Mouse (Mus musculus): ENCODE results near the gene Sct. TPM values are rescaled to one million over a fixed set of nuclear protein-coding genes. Genes with fewer than 3 reads are reported as not detected.

Gene Sct
- total and polyA plus RNA-seq, 3 experiments = 0.49 TPM; not detected in 2

DNA sequence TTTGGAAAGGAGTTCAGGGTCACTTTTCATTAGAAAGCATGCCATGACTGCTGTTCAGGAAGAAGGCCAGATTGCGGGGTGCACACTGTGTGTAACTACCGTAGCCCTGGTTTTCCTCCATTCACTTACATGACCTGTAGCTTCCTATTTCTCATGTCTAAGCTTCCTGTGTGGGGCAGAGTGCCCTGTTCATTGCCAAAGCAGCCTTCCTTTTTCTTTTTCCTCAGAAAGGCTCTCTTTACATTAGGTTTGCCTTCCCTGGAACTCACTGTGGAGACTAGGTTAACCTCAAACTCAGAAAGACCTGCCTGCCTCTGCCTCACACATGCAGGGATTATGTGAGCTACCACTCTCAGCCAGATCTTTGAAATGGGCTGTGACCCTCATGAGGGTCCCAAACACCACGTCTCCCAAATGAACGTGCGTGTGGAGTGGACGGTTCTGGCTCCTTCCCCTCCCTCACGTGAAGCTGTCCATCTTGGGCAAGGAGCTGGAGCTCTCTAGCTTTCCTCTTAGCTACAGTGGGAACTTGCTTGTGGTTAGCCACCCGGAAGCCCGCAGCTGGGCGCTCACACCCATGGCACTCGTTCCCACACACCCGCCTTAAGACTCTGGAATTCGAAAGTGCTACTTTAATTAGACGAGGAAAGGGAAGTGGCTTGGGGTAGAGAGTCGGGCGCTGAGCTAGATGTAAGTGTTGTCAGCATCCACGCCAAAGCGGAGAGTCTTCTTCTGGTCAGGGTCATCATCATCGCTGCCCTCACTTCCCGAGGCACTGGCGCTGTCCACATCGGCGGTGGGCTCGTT lies 10.3 kb downstream of the Sct start:
- Histone ChIP-seq H3K36me3 (replicated peaks in 1 of 2; ENCODE audit: control insufficient read depth in 1 of 2, insufficient read depth in 1 of 2, low read length in 1 of 2) (peaks cover 10 to 40% of the 10 kb centered on the region in 2 experiments), H3K27ac (ENCODE audit: insufficient read depth, low read depth) (no peak overlapping the region), H3K9me3 (replicated peaks; ENCODE audit: low read length) (no peaks in the 10 kb centered on the region), H3K4me3 (replicated peaks in 1 of 3; ENCODE audit: low read depth in 2 of 3, low read length in 2 of 3, poor library complexity in 1 of 3) (no peak overlapping the region), H3K27me3 (replicated peaks) (no peaks in the 10 kb centered on the region), H3K4me1 (ENCODE audit: control insufficient read depth in 1 of 2, insufficient read depth in 2 of 2) (peaks cover 14 to 27% of the 10 kb centered on the region in 2 experiments), H3K4me2 (ENCODE audit: insufficient read depth, low read depth, poor library complexity, severe bottlenecking) (no peak overlapping the region), H3K9ac (ENCODE audit: insufficient read depth, low read depth) (no peak overlapping the region), H3K79me2 (replicated peaks; ENCODE audit: control insufficient read depth, extremely low read depth, insufficient read depth, poor library complexity, severe bottlenecking) (no peaks in the 10 kb centered on the region)
- no peak for DNase-seq (ENCODE audit: extremely low read depth)
- dilution Hi-C loops (cut with MboI; ENCODE audit: extremely low pct_ligation_motif_present, extremely low pct_unique_long_range_greater_than_20kb, low sequenced_read_pairs) (no loop called here), in situ Hi-C loops (cut with MboI; ENCODE audit: low pct_ligation_motif_present, low pct_unique_long_range_greater_than_20kb, low sequenced_read_pairs) (loop anchor here (10.0 kb wide), 1 partner anchor 96 kb away; no protein-coding TSS in a partner anchor)
- no peak for TF ChIP-seq JUND (conservative IDR thresholded peaks at IDR 0.05; ENCODE audit: low read depth, low read length)
- TF ChIP-seq ZC3H11A (IDR thresholded peaks at IDR 0.05; ENCODE audit: low read depth, low read length) = no peak
- TF ChIP-seq CHD2 (IDR thresholded peaks at IDR 0.05; ENCODE audit: low read length) = no peak
- TF ChIP-seq SMC3 (IDR thresholded peaks at IDR 0.05; ENCODE audit: low read depth, low read length) = no peak
- no peak for TF ChIP-seq RAD21 (IDR thresholded peaks at IDR 0.05; ENCODE audit: low read depth, low read length)
- no peak for TF ChIP-seq RCOR1 (conservative IDR thresholded peaks at IDR 0.05; ENCODE audit: low read depth, low read length)

DNA sequence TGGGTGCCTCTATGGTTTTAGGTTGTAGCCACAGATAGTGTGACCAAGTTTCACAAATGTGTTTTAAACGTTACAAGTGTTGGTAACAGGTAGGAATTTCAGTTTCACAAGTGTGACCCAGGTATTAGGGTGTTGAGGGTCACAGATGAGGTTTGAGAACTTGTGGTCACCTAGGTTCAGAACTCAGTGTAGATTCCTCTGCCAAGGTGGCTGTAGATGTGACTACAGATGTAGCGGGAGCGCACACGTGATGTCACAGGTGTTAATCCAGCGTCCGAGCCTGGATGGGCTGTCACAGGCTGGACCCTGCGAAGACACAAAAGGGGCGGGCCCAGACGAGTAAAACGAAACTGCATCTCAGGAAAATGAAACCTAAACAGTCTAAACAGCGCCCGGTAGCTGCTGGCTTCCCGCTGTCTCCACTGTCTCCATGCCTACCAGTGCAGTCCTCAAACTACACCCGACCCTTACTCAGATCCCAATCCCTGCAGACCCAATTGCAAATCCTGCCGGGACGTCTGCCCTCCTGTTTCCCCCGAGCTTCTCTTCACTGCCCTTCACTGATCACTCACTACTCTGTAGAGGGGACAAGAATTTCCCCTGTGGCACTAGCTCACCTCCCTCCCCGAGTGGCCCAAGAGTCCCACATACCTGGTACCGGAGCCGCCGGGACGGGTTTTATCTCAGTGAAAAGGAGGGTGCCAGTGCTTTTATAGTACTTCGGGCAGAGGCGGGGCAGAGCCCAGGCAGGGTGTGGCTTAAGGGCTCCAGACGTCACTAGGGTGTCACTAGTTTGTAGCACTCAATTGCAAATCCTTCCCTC lies 13.0 kb downstream of the Sct start, which contains the start of gene Irf7:
Gene Irf7 (minus strand): TSS at position 743 of the 823 bp plus-strand sequence.
- Histone ChIP-seq H3K79me2 (replicated peaks; ENCODE audit: control insufficient read depth, extremely low read depth, insufficient read depth, poor library complexity, severe bottlenecking) (no peaks in the 10 kb centered on the region), H3K27ac (ENCODE audit: insufficient read depth, low read depth) (peak within 1 kb of the TSS; percentile 80), H3K9me3 (replicated peaks; ENCODE audit: low read length) (no peaks in the 10 kb centered on the region), H3K27me3 (replicated peaks) (no peaks in the 10 kb centered on the region), H3K36me3 (replicated peaks in 1 of 2; ENCODE audit: control insufficient read depth in 1 of 2, insufficient read depth in 1 of 2, low read length in 1 of 2) (peaks cover 36 to 50% of the 10 kb centered on the region in 2 experiments), H3K9ac (ENCODE audit: insufficient read depth, low read depth) (peak within 1 kb of the TSS; percentile 87), H3K4me2 (ENCODE audit: insufficient read depth, low read depth, poor library complexity, severe bottlenecking) (peak within 1 kb of the TSS; percentile 58), H3K4me1 (ENCODE audit: control insufficient read depth in 1 of 2, insufficient read depth in 2 of 2) (peaks cover 14 to 27% of the 10 kb centered on the region in 2 experiments), H3K4me3 (replicated peaks in 1 of 3; ENCODE audit: low read depth in 2 of 3, low read length in 2 of 3, poor library complexity in 1 of 3) (peak within 1 kb of the TSS; percentile 63 to 83 (median 68))
- peak; percentile 79 for DNase-seq (ENCODE audit: extremely low read depth)
- dilution Hi-C loops (cut with MboI; ENCODE audit: extremely low pct_ligation_motif_present, extremely low pct_unique_long_range_greater_than_20kb, low sequenced_read_pairs) (no loop called here), in situ Hi-C loops (cut with MboI; ENCODE audit: low pct_ligation_motif_present, low pct_unique_long_range_greater_than_20kb, low sequenced_read_pairs) (loop anchor here (10.0 kb wide), 1 partner anchor 99 kb away; no protein-coding TSS in a partner anchor)
- TF ChIP-seq ZKSCAN1 (IDR thresholded peaks at IDR 0.05; ENCODE audit: borderline replicate concordance, low read depth, low read length) = no peak
- TF ChIP-seq POLR2A (IDR thresholded peaks at IDR 0.05; ENCODE audit: low read depth, low read length) = peak; percentile 77
- TF ChIP-seq GABPA (IDR thresholded peaks at IDR 0.05; ENCODE audit: insufficient replicate concordance, low read depth, low read length) = no peak
- TF ChIP-seq MEF2A (IDR thresholded peaks at IDR 0.05; ENCODE audit: borderline replicate concordance, low read depth, low read length) = peak; percentile 29; the same call in 1 of the 2 replicates
- TF ChIP-seq IRF4 (IDR thresholded peaks at IDR 0.05; ENCODE audit: low read depth, low read length) = peak; percentile 48; the same call in 1 of the 2 replicates
- peak; percentile 87; the same call in 1 of the 2 replicates for TF ChIP-seq POLR2AphosphoS2 (IDR thresholded peaks at IDR 0.05; ENCODE audit: low read depth, low read length)
- TF ChIP-seq HCFC1 (IDR thresholded peaks at IDR 0.05; ENCODE audit: low read depth, low read length) = no peak
- TF ChIP-seq ETS1 (conservative IDR thresholded peaks at IDR 0.05; ENCODE audit: low read depth, low read length) = peak; percentile 34; the same call in 1 of the 2 replicates
- peak; percentile 55; the same call in 1 of the 2 replicates for TF ChIP-seq EP300 (IDR thresholded peaks at IDR 0.05; ENCODE audit: low read length)
- peak; percentile 47 for TF ChIP-seq MYC (IDR thresholded peaks at IDR 0.05; ENCODE audit: low read depth, low read length)
- peak; percentile 74 for TF ChIP-seq NELFE (IDR thresholded peaks at IDR 0.05; ENCODE audit: low read depth, low read length)
- peak; percentile 70 for TF ChIP-seq MXI1 (IDR thresholded peaks at IDR 0.05; ENCODE audit: low read depth, low read length)
- peak; percentile 42 for TF ChIP-seq CHD2 (IDR thresholded peaks at IDR 0.05; ENCODE audit: low read length)
- 0 out of 2 replicates have a peak, but pooled peaks have one; percentile 17 for TF ChIP-seq ELF1 (IDR thresholded peaks at IDR 0.05; ENCODE audit: low read depth, low read length)
- TF ChIP-seq SMC3 (IDR thresholded peaks at IDR 0.05; ENCODE audit: low read depth, low read length) = no peak
- TF ChIP-seq CTCF (conservative IDR thresholded peaks at IDR 0.05 in 1 of 2, IDR thresholded peaks at IDR 0.05 in 1 of 2; ENCODE audit: low read depth in 2 of 2, low read length in 2 of 2) = no peak
- TF ChIP-seq RCOR1 (conservative IDR thresholded peaks at IDR 0.05; ENCODE audit: low read depth, low read length) = no peak
- TF ChIP-seq TCF12 (IDR thresholded peaks at IDR 0.05; ENCODE audit: low read depth, low read length) = peak; percentile 50; the same call in 1 of the 2 replicates
- TF ChIP-seq ZMIZ1 (IDR thresholded peaks at IDR 0.05; ENCODE audit: low read depth, low read length) = peak; percentile 72
- peak; percentile 61; the same call in 1 of the 2 replicates for TF ChIP-seq USF2 (conservative IDR thresholded peaks at IDR 0.05; ENCODE audit: low read depth, low read length)
- TF ChIP-seq SIN3A (IDR thresholded peaks at IDR 0.05; ENCODE audit: low read length) = peak; percentile 90
- peak; percentile 71; the same call in 1 of the 2 replicates for TF ChIP-seq MAZ (IDR thresholded peaks at IDR 0.05; ENCODE audit: low read depth, low read length)
- peak; percentile 94 for TF ChIP-seq BHLHE40 (IDR thresholded peaks at IDR 0.05; ENCODE audit: low read depth, low read length)
- TF ChIP-seq TBP (conservative IDR thresholded peaks at IDR 0.05; ENCODE audit: low read depth, low read length) = peak; percentile 91
- TF ChIP-seq MAFK (IDR thresholded peaks at IDR 0.05; ENCODE audit: insufficient replicate concordance, low read length) = peak; percentile 87
